Mouse (Mus musculus): ENCODE results near the gene Sugt1. TPM values are rescaled to one million over a fixed set of nuclear protein-coding genes. Genes with fewer than 3 reads are reported as not detected.
A peak's percentile ranks its signal among the peaks of the same experiment; 100 is the strongest.

The Sugt1 gene
- total RNA-seq (2012; rRNA removed) = 175 and 182 TPM in 2 replicates
- polyA plus RNA-seq (2012; ENCODE audit: insufficient read depth in 1 of 2, insufficient read length in 2 of 2, low read depth in 1 of 2, low replicate concordance in 2 of 2, missing spikeins in 1 of 2) = 100 to 1,000 TPM; 135 to 616 TPM

GRCm38 (mm10) chr14:79587139-79587851 lies at the start of gene Sugt1:
Sugt1 (plus strand) TSS chr14:79587691.
- Histone ChIP-seq H3K36me3 (ENCODE audit: control insufficient read depth in 1 of 2, insufficient read depth in 2 of 2, low read length in 2 of 2) (peaks cover 0 to 11% of the 10 kb centered on the region in 2 experiments; a peak in 3 of 4 replicates), H3K27me3 (ENCODE audit: control insufficient read depth in 1 of 2, insufficient read depth in 2 of 2, low read length in 2 of 2) (no peaks in the 10 kb centered on the region), H3K79me2 (ENCODE audit: control insufficient read depth, insufficient read depth, low read length, poor library complexity) (peaks cover 37% of the 10 kb centered on the region), H3K4me1 (ENCODE audit: control insufficient read depth in 1 of 2, insufficient read depth in 2 of 2, low read length in 2 of 2) (peaks cover 3 to 12% of the 10 kb centered on the region in 2 experiments; a peak in 3 of 4 replicates), H3K27ac (ENCODE audit: control insufficient read depth, low read depth, low read length) (peak within 1 kb of the TSS; percentile 98), H3K9ac (ENCODE audit: control insufficient read depth, low read depth, low read length, poor library complexity, severe bottlenecking) (peak within 1 kb of the TSS; percentile 99), H3K4me3 (ENCODE audit: control insufficient read depth in 1 of 2, insufficient read depth in 1 of 2, low read depth in 2 of 2, low read length in 2 of 2) (peak within 1 kb of the TSS; percentile 93 to 98), H3K9me3 (replicated peaks; ENCODE audit: insufficient read depth, low read length) (no peaks in the 10 kb centered on the region)
- DNase-seq (ENCODE audit: low read depth, low spot score) = peak; percentile 98
- TF ChIP-seq GABPA (IDR thresholded peaks at IDR 0.05; ENCODE audit: low read depth, low read length) (no peak), MAX (IDR thresholded peaks at IDR 0.05; ENCODE audit: low read length) (peak; percentile 56; the same call in 1 of the 2 replicates), UBTF (IDR thresholded peaks at IDR 0.05; ENCODE audit: borderline replicate concordance, insufficient read depth, low read depth, low read length) (no peak), TBP (IDR thresholded peaks at IDR 0.05; ENCODE audit: low read depth, low read length) (peak; percentile 84), MEF2A (IDR thresholded peaks at IDR 0.05; ENCODE audit: extremely low read depth, insufficient replicate concordance, low read depth, low read length, poor library complexity, severe bottlenecking) (no peak), CHD1 (IDR thresholded peaks at IDR 0.05; ENCODE audit: low read depth, low read length) (0 out of 2 replicates have a peak, but pooled peaks have one; percentile 4), EP300 (IDR thresholded peaks at IDR 0.05; ENCODE audit: low read depth in 1 of 2, low read length in 2 of 2) (no peak; a peak in 1 of 4 replicates), RCOR1 (IDR thresholded peaks at IDR 0.05; ENCODE audit: low read depth, low read length) (no peak), ZNF384 (IDR thresholded peaks at IDR 0.05; ENCODE audit: low read depth, low read length) (no peak), NELFE (IDR thresholded peaks at IDR 0.05; ENCODE audit: low read depth, low read length) (peak; percentile 68), ZKSCAN1 (IDR thresholded peaks at IDR 0.05; ENCODE audit: low read depth, low read length) (no peak), JUND (IDR thresholded peaks at IDR 0.05; ENCODE audit: low read depth, low read length) (no peak), BHLHE40 (IDR thresholded peaks at IDR 0.05; ENCODE audit: borderline replicate concordance, low read depth, low read length) (peak; percentile 89), MAFK (IDR thresholded peaks at IDR 0.05; ENCODE audit: borderline replicate concordance, low read depth, low read length) (no peak), MAZ (IDR thresholded peaks at IDR 0.05; ENCODE audit: low read depth, low read length) (no peak), ZC3H11A (IDR thresholded peaks at IDR 0.05; ENCODE audit: low read depth, low read length) (no peak), ETS1 (IDR thresholded peaks at IDR 0.05; ENCODE audit: low read depth, low read length) (peak; percentile 61; the same call in 1 of the 2 replicates), USF2 (IDR thresholded peaks at IDR 0.05; ENCODE audit: borderline replicate concordance in 1 of 2, insufficient read depth in 1 of 2, low read depth in 1 of 2, low read length in 2 of 2) (peak in 1 of 2 experiments; percentile 51; a peak in 1 of 4 replicates), ZMIZ1 (IDR thresholded peaks at IDR 0.05; ENCODE audit: low read depth, low read length) (peak; percentile 59), RAD21 (IDR thresholded peaks at IDR 0.05; ENCODE audit: low read depth, low read length) (no peak), SMC3 (IDR thresholded peaks at IDR 0.05; ENCODE audit: low read depth, low read length) (no peak), POLR2AphosphoS5 (IDR thresholded peaks at IDR 0.05; ENCODE audit: borderline replicate concordance, low read depth, low read length) (no peak), KAT2A (conservative IDR thresholded peaks at IDR 0.05; ENCODE audit: low read depth, low read length) (peak; percentile 53; the same call in 1 of the 2 replicates), ELF1 (IDR thresholded peaks at IDR 0.05; ENCODE audit: low read depth, low read length) (peak; percentile 81), CTCF (IDR thresholded peaks at IDR 0.05 in 2 of 3, conservative IDR thresholded peaks at IDR 0.05 in 1 of 3; ENCODE audit: control insufficient read depth in 1 of 3, insufficient read depth in 1 of 3, low read depth in 2 of 3, low read length in 3 of 3, poor library complexity in 1 of 3, severe bottlenecking in 1 of 3) (no peak), POLR2AphosphoS2 (IDR thresholded peaks at IDR 0.05; ENCODE audit: low read length) (no peak; the same call in 1 of the 2 replicates), USF1 (IDR thresholded peaks at IDR 0.05; ENCODE audit: low read depth, low read length) (peak; percentile 91), HCFC1 (IDR thresholded peaks at IDR 0.05; ENCODE audit: low read depth, low read length) (peak; percentile 83), MYB (IDR thresholded peaks at IDR 0.05; ENCODE audit: low read depth, low read length) (no peak), TCF12 (IDR thresholded peaks at IDR 0.05; ENCODE audit: low read depth, low read length) (peak; percentile 64), TAL1 (IDR thresholded peaks at IDR 0.05; ENCODE audit: low read length) (no peak), POLR2A (IDR thresholded peaks at IDR 0.05; ENCODE audit: control insufficient read depth in 1 of 2, insufficient read depth in 1 of 2, low read depth in 1 of 2, low read length in 2 of 2, poor library complexity in 1 of 2) (peak; percentile 70 to 79), CHD2 (IDR thresholded peaks at IDR 0.05; ENCODE audit: low read length) (no peak), NRF1 (IDR thresholded peaks at IDR 0.05; ENCODE audit: insufficient read depth, low read depth, low read length, poor library complexity, severe bottlenecking) (no peak), MXI1 (IDR thresholded peaks at IDR 0.05; ENCODE audit: low read depth, low read length) (peak; percentile 80)

Measured in MEL (cell line).